Mouse (Mus musculus): Measurements from ENCODE around the gene Nmnat3. TPM values are rescaled to one million over a fixed set of nuclear protein-coding genes. Genes with fewer than 3 reads are reported as not detected.
"Not testable (repeated sequence)": the region's sequence is repeated elsewhere in the genome, so short reads cannot be mapped to it uniquely, and the experiment has no call there.

The Nmnat3 gene
- total RNA-seq (2021) = 10 to 100 TPM; 11.5 to 11.7 TPM
- long read RNA-seq, experiment 1, transcript Nmnat3-201 (5 exons, 2,166 nt) = major isoform, 8 of 18 reads
- long read RNA-seq, experiment 1, partial matches to known transcripts = 0 of 18 reads
- long read RNA-seq, experiment 1, other reads (novel, unspliced or antisense) = 10 of 18 reads
- long read RNA-seq, experiment 2, transcript Nmnat3-201 (5 exons, 2,166 nt) = major isoform, 6 of 30 reads
- long read RNA-seq, experiment 2, partial matches to known transcripts = 16 of 30 reads
- long read RNA-seq, experiment 2, other reads (novel, unspliced or antisense) = 8 of 30 reads

DNA sequence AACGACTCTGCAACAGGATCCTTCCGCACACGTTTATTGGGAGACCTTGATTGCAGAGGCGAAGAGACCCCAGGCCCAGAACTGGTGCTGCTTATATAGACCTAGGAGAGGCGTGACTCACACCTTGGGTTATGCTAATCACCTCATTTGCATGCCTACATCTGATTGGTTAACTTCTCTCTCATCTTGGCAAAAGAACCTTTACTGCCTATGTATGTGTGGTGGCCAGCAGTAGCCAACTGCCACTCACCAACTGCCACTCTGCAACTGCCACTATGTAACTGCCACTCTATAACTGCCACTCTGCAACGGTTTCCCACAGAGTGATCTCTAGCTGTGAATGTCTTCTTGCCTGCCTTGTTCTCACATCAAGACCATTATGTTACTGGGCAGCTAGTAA is at the start of gene Nmnat3:
Gene Nmnat3, plus strand, starts transcription at position 301 of the 400 bp plus-strand sequence.
- DNase-seq; intact Hi-C loops (cut with DNase I): not testable (repeated sequence)

DNA sequence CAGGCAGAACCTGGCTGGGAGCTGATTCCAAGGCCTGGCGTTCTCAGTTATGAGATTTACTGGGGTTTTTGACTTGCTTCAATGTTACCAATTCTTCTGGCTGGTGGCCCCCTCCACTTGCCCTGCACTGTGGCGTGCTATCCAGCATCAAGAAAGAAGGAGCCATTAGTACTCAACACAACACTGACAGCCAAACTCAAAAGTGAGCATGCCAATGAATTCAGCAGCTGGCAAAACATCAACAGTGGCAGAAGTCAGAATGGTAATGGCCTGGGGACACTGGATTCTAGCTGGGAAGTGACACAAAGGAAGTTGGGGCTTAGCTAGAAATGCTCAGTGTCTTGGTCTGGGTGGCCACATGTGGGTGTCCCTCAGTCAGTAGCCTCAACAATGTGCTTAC is 43.8 kb upstream of the Nmnat3 start:
- DNase-seq = no peak
- intact Hi-C loops (cut with DNase I) = no loop called here

DNA sequence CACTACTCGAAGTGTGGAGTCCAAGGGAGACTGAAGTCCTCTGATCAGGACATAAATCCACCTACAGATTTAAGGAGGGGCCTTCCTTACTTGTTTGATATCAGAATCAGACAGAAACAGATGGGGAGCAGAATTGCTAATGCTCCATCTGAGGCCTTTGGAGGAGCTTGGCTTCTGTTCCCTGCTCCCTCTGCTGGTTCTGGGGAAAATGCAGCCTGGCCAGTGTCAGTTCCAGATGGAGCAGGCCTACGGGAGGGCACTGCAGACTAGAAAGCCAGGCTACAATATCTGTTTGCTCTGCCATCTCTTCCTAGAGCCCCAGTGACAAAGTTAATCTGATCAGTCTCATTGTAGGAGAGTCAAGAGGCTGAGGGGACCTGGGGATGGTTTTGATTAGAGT is 43.0 kb upstream of the Nmnat3 start:
- intact Hi-C loops (cut with DNase I) = no loop called here
- DNase-seq = no peak

DNA sequence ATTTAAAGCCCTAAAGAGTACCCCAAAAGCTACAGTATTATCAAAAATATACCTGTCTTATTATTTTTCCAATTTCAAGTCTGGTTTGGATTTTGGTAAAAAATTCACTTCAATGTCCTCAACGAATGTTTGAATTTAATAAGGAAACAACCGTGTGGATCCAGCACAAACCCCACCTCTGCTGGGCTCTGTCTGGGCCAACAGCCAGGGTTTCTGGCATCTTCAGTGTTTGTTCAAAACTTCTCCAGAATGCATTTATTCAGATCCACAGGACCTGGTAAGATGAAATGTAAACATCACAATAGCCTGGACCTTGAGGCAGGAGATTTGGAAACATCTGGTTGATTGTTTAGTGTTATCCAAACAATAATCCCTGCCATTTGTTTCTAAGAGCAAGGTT is 42.0 kb upstream of the Nmnat3 start:
- no peak for DNase-seq
- intact Hi-C loops (cut with DNase I) = no loop called here

DNA sequence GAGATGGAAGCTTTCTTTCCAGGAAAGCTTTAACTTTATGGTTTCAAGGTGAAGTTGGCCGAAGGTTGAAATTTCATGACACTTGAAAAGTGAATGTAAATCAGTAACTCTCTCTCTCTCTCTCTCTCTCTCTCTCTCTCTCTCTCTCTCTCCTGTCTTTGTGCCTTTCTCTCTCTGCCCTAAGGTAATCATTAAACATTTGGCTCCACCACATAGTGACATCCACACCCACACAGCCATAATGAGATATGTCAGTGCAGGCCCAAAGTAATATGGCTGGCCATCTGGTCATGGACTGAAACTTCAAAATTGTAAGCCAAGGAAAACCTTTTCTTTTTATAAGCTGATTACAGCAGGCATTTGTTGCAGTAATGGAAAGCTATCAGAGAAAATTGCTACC is 40.9 kb upstream of the Nmnat3 start:
- DNase-seq = no peak
- intact Hi-C loops (cut with DNase I) = no loop called here

DNA sequence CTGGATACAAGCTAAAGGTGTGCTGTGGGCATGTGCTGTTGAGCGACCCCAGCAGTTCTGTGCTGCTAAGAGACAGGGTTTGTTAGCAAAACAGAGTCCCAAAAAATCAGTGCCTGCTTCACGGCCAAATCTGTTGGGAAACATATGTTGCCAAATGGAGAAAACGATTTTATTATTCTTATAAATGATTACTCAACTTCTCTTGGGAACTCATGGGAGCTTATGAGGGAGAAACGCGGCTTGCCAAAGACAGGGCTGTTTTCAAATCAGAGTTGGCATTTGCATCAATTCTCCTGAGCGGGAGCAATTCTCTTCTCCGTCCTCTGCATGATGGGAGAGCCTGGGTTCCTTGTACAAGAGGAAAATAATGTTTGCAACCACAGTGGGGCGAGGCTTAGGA is 27.0 kb upstream of the Nmnat3 start:
- intact Hi-C loops (cut with DNase I) = no loop called here
- no peak for DNase-seq

DNA sequence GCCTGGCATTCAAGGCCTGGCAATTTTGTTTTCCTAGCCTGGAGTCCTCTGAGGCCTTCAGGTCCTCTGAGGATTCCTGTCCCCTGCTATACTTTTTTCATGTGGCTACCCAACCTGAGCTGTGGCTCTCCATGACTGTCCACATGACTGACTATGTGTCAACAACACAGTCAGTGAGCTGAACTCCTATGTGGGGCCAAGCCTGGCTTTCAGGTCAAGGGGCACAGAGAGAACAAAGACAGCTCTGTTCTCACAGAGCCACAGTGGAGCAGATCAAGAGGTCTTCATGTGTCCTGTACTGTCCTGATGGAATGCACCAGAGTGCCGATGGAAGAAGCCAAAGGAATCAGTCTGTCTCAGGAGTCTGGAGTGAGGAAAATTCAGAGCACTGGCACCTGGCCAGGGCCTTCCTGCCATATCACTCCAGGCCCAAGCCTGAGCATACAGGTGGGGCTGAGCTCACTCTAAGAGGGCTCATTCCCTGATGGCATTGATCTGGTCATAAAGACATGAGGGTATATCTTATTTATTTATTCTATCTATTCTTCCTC is 25.7 kb upstream of the Nmnat3 start:
- no peak for DNase-seq
- intact Hi-C loops (cut with DNase I) = no loop called here

DNA sequence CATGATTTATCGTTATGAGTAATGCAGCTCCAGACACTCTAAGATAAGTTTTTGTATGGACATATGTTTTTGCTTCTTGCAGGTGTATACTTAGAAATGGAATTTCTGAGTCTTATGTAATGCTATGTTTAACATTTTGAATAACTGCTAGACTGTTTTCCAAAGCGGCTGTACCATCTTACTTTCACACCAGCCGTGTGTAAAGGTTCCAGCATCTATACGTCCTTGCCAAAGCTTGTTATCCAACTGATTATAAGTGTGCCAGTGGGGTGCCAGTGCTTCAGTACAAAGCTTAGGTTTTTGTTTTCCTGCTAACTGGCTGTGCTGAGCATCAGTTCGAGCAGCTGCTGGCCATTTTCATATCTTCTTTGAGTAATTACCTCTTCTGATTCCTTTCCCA is 22.3 kb upstream of the Nmnat3 start:
- intact Hi-C loops (cut with DNase I) = no loop called here
- no peak for DNase-seq

DNA sequence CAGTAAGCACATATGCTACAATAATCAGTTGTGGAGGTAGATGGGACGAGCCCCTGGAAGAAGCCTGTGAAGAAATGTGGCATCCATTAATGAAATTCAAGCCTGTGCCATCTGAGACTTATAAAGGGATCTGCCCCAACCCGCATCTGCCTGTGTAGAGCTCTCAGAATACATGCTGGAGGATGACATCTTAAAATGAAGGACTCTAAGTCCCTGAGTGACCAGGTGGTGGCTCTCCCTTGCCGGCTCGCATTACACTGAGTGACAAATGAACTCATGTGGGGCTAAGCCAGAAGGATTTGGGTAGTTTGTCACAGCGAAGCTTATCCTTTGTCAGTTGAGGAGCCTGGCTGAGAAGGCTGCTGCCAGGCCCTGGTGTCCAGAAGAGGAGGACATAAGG is 14.5 kb upstream of the Nmnat3 start:
- intact Hi-C loops (cut with DNase I) = no loop called here
- DNase-seq = no peak

DNA sequence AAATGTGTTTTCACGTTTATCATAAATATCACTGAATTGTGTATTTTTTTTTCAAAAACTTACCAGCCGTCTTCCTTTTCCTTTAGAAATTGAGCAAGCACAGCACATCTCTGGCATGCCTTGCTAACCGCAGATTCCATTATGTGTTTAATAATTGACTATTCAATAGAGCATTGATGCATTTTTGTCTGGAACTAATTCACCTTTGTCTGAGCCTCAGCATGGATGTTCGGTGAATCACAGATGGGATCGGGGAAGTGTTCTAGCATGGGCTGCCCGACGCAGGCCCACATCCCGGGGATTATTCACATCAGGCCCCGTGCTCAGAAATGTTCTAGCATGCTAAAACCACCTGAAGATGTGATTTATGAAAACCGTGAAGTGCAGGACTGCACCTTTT is 12.2 kb upstream of the Nmnat3 start:
- no peak for DNase-seq
- intact Hi-C loops (cut with DNase I) = no loop called here

DNA sequence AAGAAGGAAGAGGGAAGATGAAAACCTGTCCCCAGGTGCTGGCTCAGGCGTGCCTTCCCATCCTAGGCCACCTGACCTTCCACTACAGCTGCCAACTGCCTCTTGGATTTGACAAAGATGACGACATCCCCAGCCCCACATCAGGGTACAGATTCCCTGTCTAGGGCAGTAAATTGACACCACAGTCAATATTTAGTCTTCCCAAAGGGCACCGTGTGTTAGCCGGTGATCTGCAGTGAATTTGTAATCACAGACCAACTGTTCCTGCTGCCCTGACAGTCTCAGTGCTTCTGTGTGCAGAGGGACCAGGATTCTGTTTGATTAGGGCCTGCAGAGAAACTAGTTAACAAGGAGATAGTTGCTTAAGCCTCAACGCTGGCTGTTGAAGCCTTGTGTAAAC is 7.1 kb upstream of the Nmnat3 start:
- no peak for DNase-seq
- intact Hi-C loops (cut with DNase I) = no loop called here

DNA sequence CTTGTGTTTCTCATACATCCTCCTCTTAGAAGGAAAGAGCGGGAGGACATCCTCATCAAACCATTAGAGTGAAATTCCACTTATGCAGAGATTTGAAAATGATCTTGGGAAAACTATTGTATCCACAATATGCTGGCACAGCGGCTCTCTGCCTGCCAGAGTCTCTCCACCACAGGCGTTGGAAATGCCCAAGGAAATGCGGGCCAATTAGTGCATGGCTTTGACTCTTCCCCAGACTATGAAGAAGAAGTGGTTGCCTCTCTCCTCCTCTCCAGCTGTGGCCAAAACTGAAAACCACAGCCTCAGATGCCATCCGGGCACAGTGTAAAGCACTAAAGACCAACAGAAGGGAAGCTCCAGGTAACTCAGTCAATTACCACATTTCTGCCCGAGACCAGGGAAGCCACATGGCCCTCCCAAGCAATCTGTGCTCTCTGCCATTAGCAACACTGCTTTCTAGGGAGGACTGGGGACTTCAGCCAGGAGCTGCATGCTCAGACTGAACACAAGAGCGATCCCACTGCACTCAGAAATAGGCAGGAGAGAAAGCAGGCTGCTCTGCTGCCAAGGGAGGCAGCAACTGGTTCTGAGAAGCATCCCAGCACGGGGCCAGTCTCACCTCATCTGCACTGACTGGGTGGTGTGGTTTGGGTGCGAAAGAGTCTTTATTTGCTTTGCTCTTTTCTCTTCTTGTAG is 1.5 kb upstream of the Nmnat3 start:
- no peak for DNase-seq

DNA sequence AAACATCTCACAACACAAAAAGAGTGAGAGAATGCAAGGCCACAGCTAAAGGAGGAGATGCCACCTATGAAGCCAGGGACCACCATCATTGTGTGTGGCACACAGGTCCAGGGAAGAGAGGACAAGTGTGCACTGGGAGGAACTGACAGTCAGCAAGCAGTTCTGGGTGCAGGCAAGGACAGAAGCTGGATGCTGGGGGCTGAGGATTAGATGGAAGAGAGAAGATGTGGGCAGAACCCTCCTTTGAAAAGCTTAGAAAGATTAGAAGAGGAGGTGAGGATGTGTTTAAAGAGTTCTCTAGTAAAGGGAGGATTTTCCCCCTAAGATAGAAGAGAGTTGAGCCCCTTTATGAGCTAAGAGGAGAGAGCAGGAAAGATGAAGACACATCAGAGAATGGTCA is 2.4 kb downstream of the Nmnat3 start:
- DNase-seq = no peak
- intact Hi-C loops (cut with DNase I) = no loop called here

More for the DNA sequence above, 1.5 kb upstream of the Nmnat3 start:
- intact Hi-C loops (cut with DNase I) = no loop called here

DNA sequence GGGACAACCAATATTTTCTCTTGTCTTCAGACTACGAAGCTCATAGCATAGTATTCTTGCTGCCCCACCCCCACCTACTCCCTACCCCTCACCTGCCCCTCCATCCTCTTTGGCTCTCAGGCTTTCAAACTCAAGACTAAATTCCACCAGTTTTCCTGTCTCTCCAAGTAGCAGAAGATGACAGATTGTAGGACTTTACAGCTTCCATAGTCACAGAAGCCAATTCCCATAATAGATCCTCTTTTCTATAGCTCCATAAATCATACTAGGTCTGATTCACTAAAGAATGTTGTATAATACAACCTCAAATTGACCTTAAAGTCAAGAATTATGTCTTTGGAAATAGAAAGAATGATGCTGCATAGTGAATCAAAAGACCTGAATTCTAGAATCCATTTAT is 3.4 kb downstream of the Nmnat3 start:
- intact Hi-C loops (cut with DNase I) = no loop called here
- DNase-seq = no peak

DNA sequence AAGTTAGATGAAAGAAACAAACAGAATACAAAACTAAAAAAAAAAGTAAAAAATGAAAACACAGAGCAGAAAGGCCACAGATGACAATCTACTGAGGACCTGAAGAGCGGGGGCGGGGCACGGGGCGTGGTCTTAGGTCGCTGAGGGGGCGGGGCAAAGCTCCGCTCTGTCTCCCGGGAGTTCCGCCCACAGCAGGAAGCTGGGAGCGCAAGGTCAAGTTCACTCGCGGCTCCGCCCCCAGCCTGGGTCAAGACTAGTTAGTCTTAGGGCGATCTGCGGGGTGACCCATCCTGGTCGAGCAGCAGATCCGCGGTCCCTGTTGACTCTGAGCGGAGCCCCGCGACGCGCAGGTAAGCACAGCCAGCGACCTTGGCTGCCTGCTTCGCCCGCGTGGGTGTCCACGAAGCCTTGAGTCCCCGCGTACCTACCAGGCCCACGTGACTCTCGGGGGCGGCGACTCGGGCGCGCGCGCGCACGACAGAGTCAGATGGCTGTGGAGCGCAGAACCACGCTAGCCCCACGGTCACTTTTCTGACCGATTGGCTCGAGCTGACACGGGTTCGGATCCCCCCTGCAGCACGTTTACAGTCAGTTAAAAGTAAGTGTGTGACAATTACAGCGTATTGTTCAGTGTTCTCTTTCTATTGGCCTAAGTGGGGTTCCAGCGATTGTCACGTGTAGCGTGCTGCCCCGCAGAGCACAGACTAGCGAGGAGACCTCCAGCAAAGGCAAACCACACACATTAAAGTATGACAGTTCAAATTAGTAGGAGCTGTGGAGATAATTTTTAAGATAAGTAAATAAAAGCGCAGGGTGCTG is 9.4 kb downstream of the Nmnat3 start:
- DNase-seq = peak; percentile 83 to 86
- intact Hi-C loops (cut with DNase I) = no loop called here

DNA sequence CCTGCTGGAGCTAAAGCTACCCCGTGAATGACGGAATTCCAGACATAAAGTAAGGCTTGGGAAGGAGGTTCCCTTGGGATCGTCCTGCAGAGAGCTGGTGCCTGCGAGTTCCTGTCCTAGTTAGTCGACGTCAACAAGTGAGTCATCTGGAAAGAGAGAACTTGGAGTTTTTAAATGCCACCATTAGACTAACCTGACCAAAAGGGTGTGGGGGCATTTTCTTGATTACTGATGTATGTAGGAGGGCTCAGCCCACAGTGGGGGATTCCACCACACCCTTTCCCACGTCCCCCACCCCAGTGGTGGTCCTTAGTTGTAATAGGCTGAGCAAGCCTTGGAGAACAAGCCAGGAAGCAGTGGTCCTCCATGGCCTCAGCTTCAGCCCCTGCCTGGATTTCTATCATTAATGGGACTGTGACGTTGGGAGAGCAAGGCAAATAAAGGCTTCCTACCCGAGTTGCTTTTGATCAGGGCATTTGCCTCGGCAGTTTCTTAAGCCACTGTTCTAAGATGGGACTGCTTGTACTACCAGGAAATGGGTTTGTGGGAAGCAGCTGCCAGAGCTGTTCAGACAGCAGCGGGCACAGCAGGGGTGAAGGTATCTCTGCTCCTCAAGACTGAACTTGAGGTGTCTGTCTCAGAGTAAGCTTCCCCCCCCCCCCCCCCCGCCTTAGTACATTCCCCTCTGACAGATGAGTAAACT is 10.2 kb downstream of the Nmnat3 start:
- intact Hi-C loops (cut with DNase I) = no loop called here
- DNase-seq = no peak

DNA sequence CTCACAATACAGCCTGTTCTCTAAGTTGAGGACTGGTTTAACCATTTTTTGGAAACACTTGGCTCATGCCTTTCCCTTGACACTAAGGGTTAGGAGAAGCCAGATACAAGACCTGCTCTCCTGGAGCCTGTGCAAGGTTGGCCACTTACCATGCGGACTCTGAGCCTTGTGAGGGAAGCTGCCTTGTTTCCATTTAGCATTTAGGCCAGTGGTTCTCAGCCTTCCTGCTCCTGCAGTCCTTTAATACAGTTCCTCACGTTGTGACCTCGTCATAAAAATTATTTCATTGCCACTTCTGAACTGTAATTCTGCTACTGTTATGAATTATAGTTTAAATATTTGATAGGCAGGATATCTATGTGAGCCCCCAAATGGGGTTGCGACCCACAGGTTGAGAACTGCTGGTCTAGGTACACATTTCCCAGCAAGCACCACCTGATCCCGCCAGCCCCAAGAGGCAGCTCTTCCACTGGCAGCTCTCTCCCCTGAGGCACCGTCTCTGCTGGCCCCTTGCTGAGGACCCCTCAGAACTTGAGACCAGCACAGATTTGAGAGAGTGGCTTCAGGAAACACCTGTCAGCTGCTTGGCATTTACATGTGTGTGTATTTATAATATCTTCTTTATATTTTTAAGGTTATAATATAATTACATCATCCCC is 10.8 kb downstream of the Nmnat3 start:
- DNase-seq = no peak
- intact Hi-C loops (cut with DNase I) = no loop called here

DNA sequence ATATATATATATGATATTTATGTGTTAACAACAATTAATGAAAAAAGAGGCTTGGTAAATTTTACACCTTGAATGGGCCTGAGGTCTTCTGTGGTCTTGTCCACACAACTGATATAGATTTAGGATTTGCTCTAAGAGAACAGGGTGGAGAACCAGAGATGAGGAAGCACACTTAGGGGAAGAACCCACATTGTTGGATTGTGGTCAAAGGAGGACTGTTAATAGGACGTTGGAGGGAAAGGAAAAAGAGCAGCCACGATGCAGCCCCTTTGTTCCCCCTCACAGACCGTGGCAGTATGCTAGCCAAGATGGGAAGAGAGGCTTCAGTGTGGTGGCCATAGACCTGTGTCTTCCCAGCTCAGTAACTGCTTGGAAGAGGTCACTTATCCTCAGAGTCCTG is 11.5 kb downstream of the Nmnat3 start:
- intact Hi-C loops (cut with DNase I) = no loop called here
- no peak for DNase-seq

DNA sequence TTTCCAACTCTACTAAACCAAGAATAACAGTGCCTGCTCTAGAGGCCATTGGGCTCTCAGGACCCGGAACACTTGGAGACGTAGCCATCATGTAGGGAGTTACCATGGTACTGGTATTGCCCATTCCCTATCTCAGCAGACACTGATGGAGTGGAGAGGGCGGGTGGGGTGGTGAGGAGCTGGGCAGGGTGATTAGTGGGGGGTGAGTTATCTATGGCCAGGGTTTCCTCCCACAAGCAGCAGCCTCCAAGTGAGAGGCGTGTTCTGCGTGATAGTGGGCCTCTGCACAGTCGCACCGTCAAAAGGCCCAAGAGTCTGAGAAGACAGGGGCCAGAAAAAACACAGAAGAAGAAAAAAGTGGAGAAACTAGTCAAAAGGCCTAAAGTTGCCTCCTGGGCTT is 12.0 kb downstream of the Nmnat3 start:
- no peak for DNase-seq
- intact Hi-C loops (cut with DNase I) = no loop called here

DNA sequence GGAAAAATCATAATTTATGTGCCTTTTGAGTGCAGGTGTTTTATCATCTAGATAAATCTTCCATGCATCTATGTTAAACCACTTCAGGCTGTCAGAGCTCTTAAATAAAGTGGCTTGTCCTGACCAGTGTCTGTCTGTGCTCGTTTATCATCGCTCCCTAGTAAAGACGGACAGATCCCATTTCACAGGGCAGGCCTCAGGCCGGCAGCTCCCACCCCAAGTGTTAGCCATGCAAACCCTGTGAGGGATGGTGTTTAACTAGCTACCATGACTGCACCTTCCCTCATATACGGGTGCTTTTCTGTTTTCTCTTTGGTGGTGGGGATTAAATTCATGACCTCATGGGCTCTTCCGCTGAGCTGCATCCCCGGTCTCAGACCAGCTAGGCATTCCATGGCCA is 13.3 kb downstream of the Nmnat3 start:
- DNase-seq = no peak
- intact Hi-C loops (cut with DNase I) = no loop called here
